ENCODE assay signal across 24 mouse cellular contexts in the genomic region with DNA sequence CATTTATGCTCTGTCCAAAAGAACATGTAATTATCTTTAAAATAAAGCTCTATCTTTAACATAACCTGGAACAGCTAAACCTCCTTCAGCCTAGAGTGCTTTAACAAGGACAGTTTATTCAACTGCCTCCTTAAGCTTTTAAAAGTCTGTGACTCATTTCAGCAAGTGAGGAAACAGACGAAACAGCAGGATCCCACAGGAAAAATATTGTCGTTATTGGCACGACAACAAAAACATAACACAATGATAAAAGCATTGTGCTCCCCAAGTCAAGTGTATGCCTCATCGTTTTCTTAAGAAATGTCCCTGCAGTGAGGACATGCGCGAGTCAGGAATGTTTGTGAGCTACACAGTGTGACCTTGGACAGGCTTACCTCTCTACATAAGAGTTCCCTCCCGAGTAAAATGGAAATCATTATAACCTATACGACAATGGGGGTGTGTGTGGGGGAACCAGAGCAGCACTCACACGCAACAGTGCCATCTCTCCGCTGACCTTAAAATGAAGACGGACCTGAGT.
A peak's percentile ranks its signal among the peaks of the same experiment; 100 is the strongest.
DNase-seq lines count a peak whose midpoint lies in the region; ATAC-seq and TF ChIP-seq lines count a peak whose summit lies in the region.
"Had no signal": no experiment of that assay in that cellular context is flagged by ENCODE, and none has a peak within 500 bp of the region (broad histone marks: within the 10 kb centered on the region; RNA-seq: fewer than 3 reads in every experiment).

No protein-coding gene starts in this region.

- ATAC-seq in lung, postnatal 0 days: peak; percentile 59; the same call in 1 of the 2 replicates
- ATAC-seq in cerebellum, adult (ENCODE audit: insufficient number of reproducible peaks, low FRiP score, low TSS enrichment): no peak
- ATAC-seq: activated CD4-positive, CD25-positive, alpha-beta regulatory T cell, adult 4 months; CD4-positive, CD25-positive, alpha-beta regulatory T cell, adult 4 months; forebrain, embryonic 14.5 days; forebrain, postnatal 0 days had no signal

- no peaks in the 10 kb centered on the region for H3K27me3 ChIP-seq in lung, postnatal 0 days (replicated peaks; ENCODE audit: insufficient read depth, low read length)
- H3K27me3 ChIP-seq: embryonic facial prominence, embryonic 12.5 days; embryonic facial prominence, embryonic 15.5 days; heart, embryonic 13.5 days had no signal

- H3K4me1 ChIP-seq in lung, postnatal 0 days (ENCODE audit: insufficient read depth, low read depth, low read length): no peaks in the 10 kb centered on the region
- H3K4me1 ChIP-seq: embryonic facial prominence, embryonic 12.5 days; embryonic facial prominence, embryonic 15.5 days had no signal

- H3K9me3 ChIP-seq in lung, postnatal 0 days (ENCODE audit: low read length): no peaks in the 10 kb centered on the region
- H3K9me3 ChIP-seq: embryonic facial prominence, embryonic 12.5 days; embryonic facial prominence, embryonic 15.5 days; heart, embryonic 10.5 days; heart, embryonic 13.5 days had no signal

- H3K9ac ChIP-seq in lung, postnatal 0 days (replicated peaks; ENCODE audit: low read depth): no peak overlapping the region
- H3K9ac ChIP-seq: embryonic facial prominence, embryonic 12.5 days; embryonic facial prominence, embryonic 15.5 days; forebrain, postnatal 0 days; heart, embryonic 13.5 days; hindbrain, embryonic 14.5 days had no signal

- no peak for TF ChIP-seq CTCF in lung, postnatal 0 days (IDR thresholded peaks at IDR 0.05)

- 64% methylated on average over 11 of the region's 11 CpGs for WGBS in lung, postnatal 0 days

- H3K4me2 ChIP-seq in lung, postnatal 0 days (replicated peaks; ENCODE audit: low read depth, low read length): no peak overlapping the region
- H3K4me2 ChIP-seq: embryonic facial prominence, embryonic 12.5 days; embryonic facial prominence, embryonic 15.5 days; heart, embryonic 13.5 days; hindbrain, embryonic 14.5 days had no signal

- no peak overlapping the region for H3K27ac ChIP-seq in lung, postnatal 0 days (ENCODE audit: low read length)
- H3K27ac ChIP-seq: embryonic facial prominence, embryonic 12.5 days; embryonic facial prominence, embryonic 15.5 days; gastrocnemius, adult 2 months; heart, embryonic 10.5 days; heart, embryonic 13.5 days; hindbrain, embryonic 14.5 days had no signal

- H3K36me3 ChIP-seq in lung, postnatal 0 days (ENCODE audit: insufficient read depth, low read length): no peaks in the 10 kb centered on the region
- H3K36me3 ChIP-seq: embryonic facial prominence, embryonic 12.5 days; embryonic facial prominence, embryonic 15.5 days; heart, embryonic 10.5 days; heart, embryonic 13.5 days had no signal

- H3K4me3 ChIP-seq in lung, postnatal 0 days (ENCODE audit: low read depth, low read length): no peak overlapping the region
- H3K4me3 ChIP-seq: embryonic facial prominence, embryonic 12.5 days; embryonic facial prominence, embryonic 15.5 days; gastrocnemius, adult 2 months; heart, embryonic 10.5 days; heart, embryonic 13.5 days had no signal

- TF ChIP-seq EP300 in lung, postnatal 0 days (IDR thresholded peaks at IDR 0.05): no peak; the same call in 1 of the 2 replicates

- DNase-seq in heart, adult 11 months: peak; percentile 86
- DNase-seq in heart, adult 8-10 months (ENCODE audit: low spot score): no peak
- DNase-seq in lung, postnatal 0 days (ENCODE audit: low spot score): peak; percentile 66
- no peak for DNase-seq in lung, postnatal 14 days
- peak; percentile 20 for DNase-seq in Muller cell, postnatal 12 days (ENCODE audit: inconsistent ontology term)
- no peak for DNase-seq in thymus, adult 18-20 months
- DNase-seq: adrenal gland, postnatal 10 days; cerebellum, adult 11 months; cerebellum, adult 2 months; cerebellum, adult 9-11 months; cerebellum, postnatal 25 days; forebrain, postnatal 0 days; gastrocnemius, adult 2 months; gastrocnemius, postnatal 14 days; heart, postnatal 36 days had no signal

Comparison
In these comparisons a context has a peak if more than half of its experiments do, and no peak if none do; other contexts are left out.
1. DNase-seq: peak in heart, adult 11 months (single experiment), lung, postnatal 0 days (single experiment) and Muller cell, postnatal 12 days (single experiment); none in heart, adult 8-10 months (single experiment), lung, postnatal 14 days (single experiment) and thymus, adult 18-20 months (0 of 2).